Mouse (Mus musculus) embryonic fibroblast, embryonic 13.5 days (primary cell): ENCODE results near the gene Grin2a. TPM values are rescaled to one million over a fixed set of nuclear protein-coding genes. Genes with fewer than 3 reads are reported as not detected.

Experiments
- H3K27ac ChIP-seq: 2 replicates; pipeline ENCODE4 v1.5.1; 2012; ENCODE audit warnings: low read length, control low read depth, inconsistent platforms; ENCODE audit not compliant: insufficient read depth
- H3K4me1 ChIP-seq: 2 replicates; pipeline ENCODE4 v1.6.1; 2011; ENCODE audit warnings: low read length; ENCODE audit not compliant: control insufficient read depth, insufficient read depth
- H3K4me3 ChIP-seq: 2 replicates; pipeline ENCODE4 v1.5.1; 2011; ENCODE audit warnings: mild to moderate bottlenecking, control low read depth, low read length; ENCODE audit not compliant: insufficient read depth
- CTCF ChIP-seq: IDR thresholded peaks from 2 replicates; pipeline ENCODE4 v1.5.1; 2011; ENCODE audit warnings: mild to moderate bottlenecking, control low read depth, low read length, moderate library complexity, borderline replicate concordance; ENCODE audit not compliant: insufficient read depth
- POLR2A ChIP-seq: IDR thresholded peaks from 2 replicates; pipeline ENCODE4 v1.6.1; 2011; ENCODE audit warnings: low read depth, mild to moderate bottlenecking, control low read depth, low read length, moderate library complexity
- polyA plus RNA-seq: library from polyadenylated mRNA; stranded (reverse); fragments of >200 nt; gene quantifications from 2 replicates; pipeline ENCODE4 v1.2.4, GENCODE M21; 2011; ENCODE audit warnings: low read depth; ENCODE audit not compliant: missing spikeins, insufficient read length

Grin2a gene
- polyA plus RNA-seq, 1 experiment, result 0.11 TPM

DNA sequence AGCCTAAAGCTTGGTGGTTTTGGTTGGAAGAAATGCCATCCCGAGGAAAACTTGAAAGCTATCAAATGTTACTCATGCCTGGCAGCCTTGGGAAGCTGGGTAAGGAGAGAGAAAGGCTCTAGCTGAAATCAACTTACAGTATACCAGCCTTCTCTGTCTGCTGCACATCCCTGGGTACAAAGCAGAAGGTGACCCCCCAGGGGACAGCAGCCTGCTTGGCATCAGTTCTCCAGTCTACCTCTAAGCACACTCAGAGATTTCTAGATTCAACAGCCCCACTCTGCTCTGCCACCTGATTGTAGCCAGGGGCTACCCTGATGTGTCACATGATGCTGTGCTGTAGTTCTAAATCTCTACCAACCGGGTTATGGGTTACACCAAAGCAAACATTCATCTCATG, 17.2 kb downstream of the Grin2a start:
- TF ChIP-seq CTCF, result no peak
- no peak for TF ChIP-seq POLR2A
- Histone ChIP-seq H3K4me1 (no peaks in the 10 kb centered on the region), H3K27ac (no peak overlapping the region), H3K4me3 (no peak overlapping the region)

DNA sequence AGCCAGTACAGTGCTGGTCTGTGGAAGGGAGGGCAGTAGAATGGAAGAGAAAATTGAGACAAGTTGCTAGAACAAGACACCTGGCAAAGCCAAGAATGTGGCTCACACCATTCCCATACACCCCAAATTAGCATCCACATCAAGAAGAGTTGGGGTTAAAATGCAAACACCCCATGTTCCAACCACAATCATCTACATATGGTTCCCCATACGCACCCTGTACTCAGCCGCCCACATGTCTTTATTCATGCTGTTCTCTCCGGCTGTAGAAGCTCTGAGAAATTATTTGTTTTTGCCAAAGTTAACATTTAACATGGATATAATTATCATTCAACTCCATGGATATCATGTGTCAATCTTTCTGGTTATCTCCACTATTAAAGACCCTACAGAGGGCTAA, 22.7 kb downstream of the Grin2a start:
- TF ChIP-seq CTCF (no peak), POLR2A (no peak)
- H3K4me3 ChIP-seq, result no peak overlapping the region
- H3K4me1 ChIP-seq, result no peaks in the 10 kb centered on the region
- no peak overlapping the region for H3K27ac ChIP-seq

DNA sequence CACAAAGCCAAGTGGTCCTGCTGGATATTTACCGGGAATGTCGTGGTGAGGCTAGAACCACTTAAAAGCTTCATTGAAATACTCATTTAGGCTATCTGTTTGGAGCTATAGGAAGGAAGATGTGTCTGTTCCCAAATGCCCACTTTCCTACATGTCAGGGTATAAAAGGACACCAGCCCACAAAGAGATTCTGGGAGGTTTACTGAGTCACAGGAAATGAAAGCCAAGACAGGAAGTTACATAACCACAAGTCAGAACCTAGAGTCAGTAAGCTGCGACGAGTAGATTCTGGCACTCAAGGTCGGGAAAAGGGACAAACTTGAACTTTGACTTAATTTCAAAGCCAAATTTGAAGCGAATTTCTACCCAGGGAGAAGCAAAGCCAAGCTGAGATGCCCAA, 30.9 kb downstream of the Grin2a start:
- Histone ChIP-seq H3K4me1 (no peaks in the 10 kb centered on the region), H3K4me3 (no peak overlapping the region), H3K27ac (no peak overlapping the region)
- TF ChIP-seq POLR2A (no peak), CTCF (no peak)

DNA sequence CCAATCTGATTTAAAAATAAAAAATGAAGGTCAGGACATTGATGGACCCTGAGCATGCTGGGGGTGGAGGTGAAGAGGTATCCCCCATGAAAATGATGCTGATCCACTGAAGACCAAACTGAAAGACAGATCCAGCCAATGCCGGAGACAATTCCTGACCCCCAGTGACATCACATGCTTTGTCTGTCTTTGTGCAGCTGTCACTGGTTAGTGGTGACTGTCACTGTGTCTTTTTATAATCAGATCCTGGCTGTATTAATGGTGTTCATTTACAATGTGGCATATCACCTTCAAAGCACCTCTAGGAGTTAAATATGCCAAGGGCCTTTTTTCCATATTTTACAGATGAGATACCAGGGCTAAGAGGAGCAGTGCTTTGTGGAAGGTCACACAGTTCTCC, 32.9 kb downstream of the Grin2a start:
- TF ChIP-seq POLR2A, result no peak
- no peak for TF ChIP-seq CTCF
- Histone ChIP-seq H3K4me1 (no peaks in the 10 kb centered on the region), H3K27ac (no peak overlapping the region), H3K4me3 (no peak overlapping the region)

DNA sequence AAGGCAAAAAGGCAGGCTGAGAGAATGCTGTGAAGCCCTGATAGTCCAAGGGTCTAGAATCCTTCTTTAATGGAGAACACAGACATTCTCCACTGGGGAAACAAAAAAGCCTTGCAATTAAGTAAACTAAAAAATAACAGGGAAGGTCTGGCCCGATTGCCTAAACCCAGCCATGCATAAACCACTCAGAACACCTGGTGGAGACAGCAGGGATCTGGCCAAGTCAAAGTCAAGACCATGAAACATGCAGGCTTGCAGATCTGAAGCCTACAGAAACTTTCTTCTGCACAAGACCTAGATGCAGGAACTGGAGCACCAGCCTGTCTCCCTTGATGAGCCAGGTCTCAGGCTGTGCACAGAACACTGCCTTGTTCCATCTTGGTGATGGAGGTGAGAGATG, 36.0 kb downstream of the Grin2a start:
- H3K27ac ChIP-seq, result no peak overlapping the region
- no peak overlapping the region for H3K4me3 ChIP-seq
- TF ChIP-seq CTCF, result no peak
- H3K4me1 ChIP-seq, result no peaks in the 10 kb centered on the region

DNA sequence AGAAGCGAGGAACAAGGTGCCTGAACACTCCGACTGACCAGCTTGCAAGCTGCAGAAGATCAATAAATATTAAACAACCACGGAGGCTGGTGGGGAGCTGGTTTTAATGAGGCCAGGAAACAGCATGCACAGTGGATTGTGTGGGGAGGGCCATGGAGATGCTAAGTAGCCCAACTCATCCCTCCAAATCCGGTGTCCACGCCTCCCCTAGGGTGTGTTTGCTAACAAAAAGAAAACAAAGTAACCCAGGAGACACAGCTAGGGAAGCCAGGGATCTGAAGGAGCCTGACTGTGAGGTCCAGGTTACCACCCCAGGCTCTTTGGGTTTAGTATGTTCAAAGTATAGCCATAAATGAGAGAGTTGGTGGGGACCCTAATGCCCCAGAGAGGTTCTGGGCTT, 41.1 kb downstream of the Grin2a start:
- TF ChIP-seq POLR2A, result no peak
- no peak for TF ChIP-seq CTCF
- H3K4me3 ChIP-seq, result no peak overlapping the region
- no peaks in the 10 kb centered on the region for H3K4me1 ChIP-seq
- H3K27ac ChIP-seq, result no peak overlapping the region

DNA sequence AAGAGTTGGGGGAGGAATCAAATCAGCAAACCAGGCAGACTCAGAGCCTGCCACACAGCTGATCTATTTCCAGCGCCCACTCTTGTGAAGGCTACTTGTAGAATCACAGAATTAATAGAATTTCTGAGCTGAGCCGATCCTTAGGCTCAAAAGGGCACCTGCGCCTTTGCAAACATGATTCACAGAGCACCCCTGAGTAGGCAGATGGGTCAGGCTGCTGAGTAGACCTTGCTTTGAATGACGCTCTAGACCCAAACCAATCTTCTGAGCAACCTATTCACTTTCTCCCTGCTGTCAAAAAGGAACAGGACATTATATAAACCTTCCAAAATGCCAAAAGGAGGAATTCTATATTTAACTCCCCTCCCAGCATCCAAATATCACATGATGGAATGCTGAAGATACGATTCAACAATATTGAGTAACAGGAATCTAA, 41.9 kb downstream of the Grin2a start:
- H3K4me3 ChIP-seq, result no peak overlapping the region
- H3K27ac ChIP-seq, result no peak overlapping the region
- H3K4me1 ChIP-seq, result no peaks in the 10 kb centered on the region
- TF ChIP-seq POLR2A (no peak), CTCF (no peak)

DNA sequence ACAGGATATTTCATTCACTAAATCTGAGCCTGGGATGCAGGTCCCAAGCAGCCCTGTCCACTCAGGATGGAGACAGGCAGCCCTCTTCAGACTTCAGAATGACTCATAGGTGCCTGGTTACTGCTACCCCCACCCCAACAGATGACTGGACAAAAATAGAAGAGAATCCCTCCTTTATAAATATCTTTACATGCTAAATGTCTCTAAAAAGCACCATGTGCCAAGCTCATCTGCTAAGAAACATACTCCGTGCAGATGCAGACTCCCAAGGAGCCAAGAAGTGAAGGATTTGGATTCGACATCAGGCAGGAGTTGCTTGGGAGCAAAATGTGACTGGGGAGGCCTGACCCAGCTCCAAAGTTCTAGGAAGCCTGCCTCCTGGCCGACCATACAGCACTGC, 46.1 kb downstream of the Grin2a start:
- TF ChIP-seq POLR2A (no peak), CTCF (no peak)
- Histone ChIP-seq H3K4me3 (no peak overlapping the region), H3K27ac (no peak overlapping the region), H3K4me1 (no peaks in the 10 kb centered on the region)

DNA sequence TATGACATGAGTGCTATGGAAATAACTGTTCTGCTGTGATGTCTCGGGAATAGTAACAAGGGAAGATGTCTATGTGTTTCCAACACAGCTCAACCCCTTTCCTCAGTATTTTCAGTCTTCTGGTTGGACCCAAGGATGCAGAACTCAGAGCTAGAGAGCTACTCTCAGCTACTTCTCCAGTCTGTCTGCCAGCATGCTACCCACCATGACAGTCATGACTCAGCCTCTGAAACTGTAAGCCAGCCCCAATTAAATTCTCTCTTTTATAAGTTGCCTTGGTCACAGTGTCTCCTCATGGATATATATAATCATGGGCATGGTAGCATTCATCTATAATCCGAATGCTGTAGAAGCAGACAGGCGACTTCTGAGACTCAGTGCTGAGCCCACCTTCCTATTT, 47.9 kb downstream of the Grin2a start:
- H3K4me3 ChIP-seq, result no peak overlapping the region
- no peak overlapping the region for H3K27ac ChIP-seq
- no peak for TF ChIP-seq POLR2A
- no peak for TF ChIP-seq CTCF
- no peaks in the 10 kb centered on the region for H3K4me1 ChIP-seq

DNA sequence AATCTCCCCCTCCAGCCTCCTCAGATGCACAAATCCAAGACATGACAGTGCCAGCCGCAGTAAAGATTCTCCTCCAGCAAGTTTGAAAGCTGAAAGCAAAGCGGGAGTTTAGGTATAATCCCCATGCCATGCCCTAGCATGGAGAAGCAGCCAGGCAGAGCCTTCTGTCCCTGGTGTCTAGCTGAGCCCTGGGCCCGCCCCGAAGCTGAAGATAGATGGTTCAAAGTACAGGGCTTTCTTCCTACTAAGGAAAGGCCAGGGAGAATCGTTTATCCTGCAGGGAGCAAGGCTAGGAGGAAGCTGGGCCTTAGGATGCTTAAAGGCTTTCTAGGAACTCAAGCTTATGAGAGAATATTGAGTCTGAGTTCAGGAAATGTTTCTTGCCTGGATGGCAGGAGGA, 50.5 kb downstream of the Grin2a start:
- TF ChIP-seq CTCF (no peak), POLR2A (no peak)
- no peaks in the 10 kb centered on the region for H3K4me1 ChIP-seq
- no peak overlapping the region for H3K4me3 ChIP-seq
- no peak overlapping the region for H3K27ac ChIP-seq

DNA sequence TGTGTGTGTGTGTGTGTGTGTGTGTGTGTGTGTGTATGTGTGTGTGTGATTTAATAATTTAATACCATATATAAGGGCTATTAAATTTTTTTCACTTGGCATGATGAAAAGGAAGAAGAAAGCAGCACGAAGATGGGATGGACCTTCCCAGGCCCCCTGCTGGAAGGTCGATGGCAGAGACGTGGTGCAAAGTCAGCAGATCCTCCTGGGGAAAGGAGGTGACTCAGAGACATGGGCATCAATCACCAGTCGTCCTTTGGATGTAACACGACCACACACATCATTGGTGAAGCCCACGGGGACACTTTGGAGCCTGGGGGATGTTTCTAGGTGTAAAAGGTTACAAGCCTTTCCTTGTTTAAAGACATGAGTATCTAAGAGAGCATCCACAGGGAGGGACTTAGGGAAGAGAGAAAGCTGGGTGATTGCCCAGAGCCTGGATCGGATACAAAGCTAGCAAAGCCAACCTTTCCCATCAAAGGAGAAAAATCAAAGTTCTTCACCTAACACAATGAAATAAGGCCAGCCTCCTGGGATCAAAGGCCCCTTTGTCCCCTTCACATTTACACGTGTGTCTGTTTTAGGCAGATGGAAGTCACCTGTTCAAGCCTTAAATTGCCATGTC, 53.9 kb downstream of the Grin2a start:
- Histone ChIP-seq H3K4me1 (no peaks in the 10 kb centered on the region), H3K27ac (no peak overlapping the region), H3K4me3 (no peak overlapping the region)
- TF ChIP-seq POLR2A, result no peak
- TF ChIP-seq CTCF, result peak; percentile 20; the same call in 1 of the 2 replicates
